8 mouse cellular contexts compared by ENCODE assay signal in genomic region chr7:136294445-136294844, GRCm38 (mm10).
A peak's percentile ranks its signal among the peaks of the same experiment; 100 is the strongest.
DNase-seq lines count a peak whose midpoint lies in the region; ATAC-seq and TF ChIP-seq lines count a peak whose summit lies in the region.
"Had no signal": no experiment of that assay in that cellular context is flagged by ENCODE, and none has a peak within 500 bp of the region (broad histone marks: within the 10 kb centered on the region; RNA-seq: fewer than 3 reads in every experiment).

No protein-coding gene starts in this region.

- H3K4me2 ChIP-seq in kidney, embryonic 14.5 days (replicated peaks; ENCODE audit: low read depth, low read length): no peak overlapping the region
- H3K4me2 ChIP-seq: heart, embryonic 12.5 days had no signal

- peak; percentile 16 for DNase-seq in kidney, adult 2 months
- DNase-seq in Patski (ENCODE audit: low read depth, low spot score): no peak
- peak; percentile 39 to 43 for DNase-seq in kidney, postnatal 4 days
- DNase-seq in Muller cell, postnatal 12 days (ENCODE audit: inconsistent ontology term): no peak
- no peak for DNase-seq in MN1 (ENCODE audit: low spot score)

- no peaks in the 10 kb centered on the region for H3K36me3 ChIP-seq in kidney, adult 2 months (ENCODE audit: control insufficient read depth, insufficient read depth, low read length)
- no peaks in the 10 kb centered on the region for H3K36me3 ChIP-seq in kidney, embryonic 14.5 days (ENCODE audit: control insufficient read depth, insufficient read depth, low read length)
- H3K36me3 ChIP-seq in E14TG2a.4 (ENCODE audit: insufficient read depth, low read length): no peaks in the 10 kb centered on the region
- H3K36me3 ChIP-seq: heart, embryonic 12.5 days had no signal

- no peaks in the 10 kb centered on the region; the same call in 1 of the 2 replicates for H3K27me3 ChIP-seq in kidney, adult 2 months (replicated peaks; ENCODE audit: control insufficient read depth, insufficient read depth, low read length)
- H3K27me3 ChIP-seq in kidney, embryonic 14.5 days (ENCODE audit: control insufficient read depth, insufficient read depth, low read length): no peaks in the 10 kb centered on the region
- no peaks in the 10 kb centered on the region for H3K27me3 ChIP-seq in E14TG2a.4 (ENCODE audit: insufficient read depth, low read length)
- no peaks in the 10 kb centered on the region for H3K27me3 ChIP-seq in Patski
- H3K27me3 ChIP-seq: heart, embryonic 12.5 days had no signal

- ATAC-seq in kidney, embryonic 14.5 days (ENCODE audit: low FRiP score, low TSS enrichment): no peak
- ATAC-seq in Patski: no peak

- no peaks in the 10 kb centered on the region for H3K9me3 ChIP-seq in kidney, embryonic 14.5 days (ENCODE audit: control insufficient read depth, low read length)
- no peaks in the 10 kb centered on the region for H3K9me3 ChIP-seq in E14TG2a.4 (ENCODE audit: low read length)
- H3K9me3 ChIP-seq: heart, embryonic 12.5 days had no signal

- TF ChIP-seq CTCF in kidney, adult 2 months (conservative IDR thresholded peaks at IDR 0.05; ENCODE audit: insufficient read depth, insufficient read length, low read depth, low read length): peak; percentile 62
- TF ChIP-seq CTCF in E14TG2a.4 (conservative IDR thresholded peaks at IDR 0.05; ENCODE audit: low read length) (peak; percentile 62), Patski (IDR thresholded peaks at IDR 0.05) (peak; percentile 61)

- H3K4me3 ChIP-seq in kidney, adult 2 months (ENCODE audit: insufficient read depth, low read depth, low read length): no peak overlapping the region
- H3K4me3 ChIP-seq in kidney, embryonic 14.5 days (ENCODE audit: low read length): no peak overlapping the region
- no peak overlapping the region for H3K4me3 ChIP-seq in E14TG2a.4 (replicated peaks; ENCODE audit: low read length)
- H3K4me3 ChIP-seq: heart, embryonic 12.5 days had no signal

- POLR2A ChIA-PET in Patski (lab: Charles Lee): no interaction called here

- H3K4me1 ChIP-seq in kidney, adult 2 months (ENCODE audit: control insufficient read depth, insufficient read depth, low read length): peaks cover 7% of the 10 kb centered on the region; the same call in 1 of the 2 replicates
- H3K4me1 ChIP-seq in kidney, embryonic 14.5 days (ENCODE audit: control insufficient read depth, insufficient read depth, low read length): peaks cover 6% of the 10 kb centered on the region; the same call in 1 of the 2 replicates
- H3K4me1 ChIP-seq in E14TG2a.4 (replicated peaks; ENCODE audit: low read depth, low read length): peaks cover 4% of the 10 kb centered on the region; the same call in 1 of the 2 replicates

- no peak overlapping the region for H3K27ac ChIP-seq in kidney, adult 2 months (ENCODE audit: insufficient read depth, low read depth, low read length)
- no peak overlapping the region for H3K27ac ChIP-seq in kidney, embryonic 14.5 days (ENCODE audit: low read depth, low read length)

- no peak for TF ChIP-seq POLR2A in kidney, adult 2 months (IDR thresholded peaks at IDR 0.05; ENCODE audit: low read depth, low read length)

- CTCF ChIA-PET in Patski (lab: Charles Lee): no interaction called here

- 49% methylated on average over 4 of the region's 4 CpGs for WGBS in kidney, adult 2 months
- WGBS in kidney, embryonic 14.5 days: 40% methylated on average over 4 of the region's 4 CpGs

- in situ Hi-C loops in Patski (cut with MboI; ENCODE audit: low pct_unique_long_range_greater_than_20kb): no loop called here

- no peak overlapping the region for H3K9ac ChIP-seq in kidney, embryonic 14.5 days (ENCODE audit: low read depth, low read length)
- H3K9ac ChIP-seq: heart, embryonic 12.5 days had no signal

Comparison
In these comparisons a context has a peak if more than half of its experiments do, and no peak if none do; other contexts are left out.
1. DNase-seq: peak in kidney, adult 2 months (single experiment) and kidney, postnatal 4 days (2 of 2); none in Patski (single experiment), Muller cell, postnatal 12 days (single experiment) and MN1 (single experiment).
2. Peak in every context shown above with its lines, with median percentiles within 50 percentile points of each other: CTCF ChIP-seq.